Mouse (Mus musculus) MEL (cell line): ENCODE measurements around the gene Kcnh4. TPM values are rescaled to one million over a fixed set of nuclear protein-coding genes. Genes with fewer than 3 reads are reported as not detected.
A peak's percentile ranks its signal among the peaks of the same experiment; 100 is the strongest.

ENCODE experiments used
- DNase-seq: peaks from one replicate; pipeline ENCODE4 v3.0.0; 2011; ENCODE audit warnings: low read depth, low spot score
- H3K27ac ChIP-seq: 2 replicates; pipeline ENCODE4 v1.5.1; 2012; ENCODE audit warnings: low read depth, mild to moderate bottlenecking, control low read depth, low read length, moderate library complexity; ENCODE audit not compliant: control insufficient read depth
- H3K27me3 ChIP-seq, 2 experiments: fragments of 150-350 bp in 1 of 2; sonication (generic) in 1 of 2; 2 replicates each; pipeline ENCODE4 v1.6.1; 2012; ENCODE audit warnings: low read length in 2 of 2, mild to moderate bottlenecking in 2 of 2, improper control_type of control experiment in 1 of 2, moderate library complexity in 1 of 2; ENCODE audit not compliant: insufficient read depth in 2 of 2, control insufficient read depth in 1 of 2
- H3K36me3 ChIP-seq, 2 experiments: 2 replicates each; pipeline ENCODE4 v1.6.1; 2012 to 2014; ENCODE audit warnings: low read length in 2 of 2, improper control_type of control experiment in 1 of 2, inconsistent platforms in 1 of 2, mild to moderate bottlenecking in 1 of 2; ENCODE audit not compliant: insufficient read depth in 2 of 2, control insufficient read depth in 1 of 2
- H3K4me1 ChIP-seq, 2 experiments: fragments of 150-350 bp in 1 of 2; sonication (generic) in 1 of 2; 2 replicates each; pipeline ENCODE4 v1.6.1; 2012; ENCODE audit warnings: low read length in 2 of 2, improper control_type of control experiment in 1 of 2, mild to moderate bottlenecking in 1 of 2; ENCODE audit not compliant: insufficient read depth in 2 of 2, control insufficient read depth in 1 of 2
- H3K4me3 ChIP-seq, 2 experiments: fragments of 150-350 bp in 1 of 2; sonication (generic) in 1 of 2; 2 replicates each; pipeline ENCODE4 v1.5.1; 2012; ENCODE audit warnings: low read depth in 2 of 2, low read length in 2 of 2, mild to moderate bottlenecking in 2 of 2, moderate library complexity in 2 of 2, control low read depth in 1 of 2, improper control_type of control experiment in 1 of 2; ENCODE audit not compliant: control insufficient read depth in 1 of 2, insufficient read depth in 1 of 2
- H3K79me2 ChIP-seq: 2 replicates; pipeline ENCODE4 v1.6.1; 2012; ENCODE audit warnings: mild to moderate bottlenecking, low read length, moderate library complexity; ENCODE audit not compliant: control insufficient read depth, poor library complexity, insufficient read depth
- H3K9ac ChIP-seq: 2 replicates; pipeline ENCODE4 v1.6.1; 2012; ENCODE audit warnings: low read depth, mild to moderate bottlenecking, control low read depth, low read length, moderate library complexity; ENCODE audit not compliant: control insufficient read depth, poor library complexity, severe bottlenecking
- H3K9me3 ChIP-seq: fragments of 150-350 bp; sonication (generic); replicated peaks from 2 replicates; pipeline ENCODE4 v1.6.1; 2012; ENCODE audit warnings: mild to moderate bottlenecking, low read length, improper control_type of control experiment, moderate library complexity; ENCODE audit not compliant: insufficient read depth
- CHD2 ChIP-seq: IDR thresholded peaks from 2 replicates; pipeline ENCODE4 v1.6.1; 2011; ENCODE audit warnings: low read length, improper control_type of control experiment
- E2F4 ChIP-seq: IDR thresholded peaks from 2 replicates; pipeline ENCODE4 v1.6.1; 2011; ENCODE audit warnings: low read depth, low read length, improper control_type of control experiment, borderline replicate concordance
- EP300 ChIP-seq, 2 experiments: IDR thresholded peaks; 2 replicates each; pipeline ENCODE4 v1.6.1; 2011; ENCODE audit warnings: improper control_type of control experiment in 2 of 2, low read length in 2 of 2, low read depth in 1 of 2, mild to moderate bottlenecking in 1 of 2
- ETS1 ChIP-seq: IDR thresholded peaks from 2 replicates; pipeline ENCODE4 v1.6.1; 2012; ENCODE audit warnings: low read depth, mild to moderate bottlenecking, inconsistent platforms, low read length, improper control_type of control experiment, moderate library complexity
- GABPA ChIP-seq: IDR thresholded peaks from 2 replicates; pipeline ENCODE4 v1.6.1; 2012; ENCODE audit warnings: low read depth, mild to moderate bottlenecking, inconsistent platforms, low read length, improper control_type of control experiment, moderate library complexity
- GATA1 ChIP-seq: IDR thresholded peaks from 2 replicates; pipeline ENCODE4 v1.6.1; 2011; ENCODE audit warnings: low read depth, low read length, improper control_type of control experiment
- HCFC1 ChIP-seq: IDR thresholded peaks from 2 replicates; pipeline ENCODE4 v1.6.1; 2012; ENCODE audit warnings: low read depth, mild to moderate bottlenecking, inconsistent platforms, low read length, improper control_type of control experiment, moderate library complexity
- JUND ChIP-seq: IDR thresholded peaks from 2 replicates; pipeline ENCODE4 v1.6.1; 2011; ENCODE audit warnings: low read depth, mild to moderate bottlenecking, improper control_type of control experiment, low read length
- KAT2A ChIP-seq: conservative IDR thresholded peaks from 2 replicates; pipeline ENCODE4 v1.6.1; 2012; ENCODE audit warnings: low read depth, low read length, improper control_type of control experiment, inconsistent platforms
- MAX ChIP-seq: IDR thresholded peaks from 2 replicates; pipeline ENCODE4 v1.6.1; 2011; ENCODE audit warnings: low read length, improper control_type of control experiment
- MAZ ChIP-seq: IDR thresholded peaks from 2 replicates; pipeline ENCODE4 v1.6.1; 2012; ENCODE audit warnings: low read depth, mild to moderate bottlenecking, inconsistent platforms, low read length, improper control_type of control experiment
- MEF2A ChIP-seq: IDR thresholded peaks from 2 replicates; pipeline ENCODE4 v1.6.1; 2014; ENCODE audit warnings: low read depth, mild to moderate bottlenecking, inconsistent platforms, low read length, improper control_type of control experiment; ENCODE audit not compliant: poor library complexity, insufficient replicate concordance, severe bottlenecking; ENCODE audit errors: extremely low read depth
- MXI1 ChIP-seq: IDR thresholded peaks from 2 replicates; pipeline ENCODE4 v1.6.1; 2011; ENCODE audit warnings: mild to moderate bottlenecking, low read depth, low read length, improper control_type of control experiment
- MYB ChIP-seq: IDR thresholded peaks from 2 replicates; pipeline ENCODE4 v1.6.1; 2011; ENCODE audit warnings: mild to moderate bottlenecking, low read depth, low read length, improper control_type of control experiment
- MYC ChIP-seq: IDR thresholded peaks from 2 replicates; pipeline ENCODE4 v1.6.1; 2011; ENCODE audit warnings: low read depth, mild to moderate bottlenecking, low read length, improper control_type of control experiment, moderate library complexity
- NELFE ChIP-seq: IDR thresholded peaks from 2 replicates; pipeline ENCODE4 v1.6.1; 2011; ENCODE audit warnings: low read depth, low read length, improper control_type of control experiment
- NRF1 ChIP-seq: IDR thresholded peaks from 2 replicates; pipeline ENCODE4 v1.6.1; 2014; ENCODE audit warnings: low read depth, mild to moderate bottlenecking, inconsistent platforms, low read length, improper control_type of control experiment, moderate library complexity; ENCODE audit not compliant: poor library complexity, insufficient read depth, severe bottlenecking
- POLR2A ChIP-seq, 2 experiments: IDR thresholded peaks; 2 replicates each; pipeline ENCODE4 v1.6.1; 2011 to 2012; ENCODE audit warnings: low read length in 2 of 2, mild to moderate bottlenecking in 2 of 2, control low read depth in 1 of 2, improper control_type of control experiment in 1 of 2, low read depth in 1 of 2, moderate library complexity in 1 of 2; ENCODE audit not compliant: control insufficient read depth in 1 of 2, insufficient read depth in 1 of 2, poor library complexity in 1 of 2
- POLR2AphosphoS2 ChIP-seq: IDR thresholded peaks from 2 replicates; pipeline ENCODE4 v1.6.1; 2011; ENCODE audit warnings: low read length, improper control_type of control experiment
- RAD21 ChIP-seq: IDR thresholded peaks from 2 replicates; pipeline ENCODE4 v1.6.1; 2011; ENCODE audit warnings: mild to moderate bottlenecking, low read depth, low read length, improper control_type of control experiment
- SMC3 ChIP-seq: IDR thresholded peaks from 2 replicates; pipeline ENCODE4 v1.6.1; 2011; ENCODE audit warnings: low read depth, low read length, improper control_type of control experiment
- TAL1 ChIP-seq: IDR thresholded peaks from 2 replicates; pipeline ENCODE4 v1.6.1; 2012; ENCODE audit warnings: mild to moderate bottlenecking, inconsistent platforms, low read length, moderate library complexity, mixed read lengths
- TBP ChIP-seq: IDR thresholded peaks from 2 replicates; pipeline ENCODE4 v1.8.0; 2011; ENCODE audit warnings: low read depth, low read length, improper control_type of control experiment
- TCF12 ChIP-seq: IDR thresholded peaks from 2 replicates; pipeline ENCODE4 v1.6.1; 2014; ENCODE audit warnings: low read depth, mild to moderate bottlenecking, inconsistent platforms, low read length, improper control_type of control experiment, moderate library complexity
- USF1 ChIP-seq: IDR thresholded peaks from 2 replicates; pipeline ENCODE4 v1.6.1; 2014; ENCODE audit warnings: low read depth, mild to moderate bottlenecking, inconsistent platforms, low read length, improper control_type of control experiment, moderate library complexity
- USF2 ChIP-seq, 2 experiments: IDR thresholded peaks; 2 replicates each; pipeline ENCODE4 v1.6.1; 2011 to 2012; ENCODE audit warnings: improper control_type of control experiment in 2 of 2, low read length in 2 of 2, borderline replicate concordance in 1 of 2, inconsistent platforms in 1 of 2, low read depth in 1 of 2, mild to moderate bottlenecking in 1 of 2; ENCODE audit not compliant: insufficient read depth in 1 of 2
- ZKSCAN1 ChIP-seq: IDR thresholded peaks from 2 replicates; pipeline ENCODE4 v1.6.1; 2012; ENCODE audit warnings: low read depth, mild to moderate bottlenecking, inconsistent platforms, low read length, improper control_type of control experiment, moderate library complexity
- ZMIZ1 ChIP-seq: IDR thresholded peaks from 2 replicates; pipeline ENCODE4 v1.6.1; 2012; ENCODE audit warnings: low read depth, mild to moderate bottlenecking, inconsistent platforms, low read length, improper control_type of control experiment, moderate library complexity
- ZNF384 ChIP-seq: IDR thresholded peaks from 2 replicates; pipeline ENCODE4 v1.6.1; 2012; ENCODE audit warnings: low read depth, mild to moderate bottlenecking, inconsistent platforms, low read length, improper control_type of control experiment
- polyA plus RNA-seq, 2 experiments: library from polyadenylated mRNA; stranded (reverse) in 1 of 2; unstranded in 1 of 2; fragments of >175 nt in 1 of 2; fragments of >200 nt in 1 of 2; gene quantifications; 2 replicates each; pipeline versions ENCODE4 v1.2.1 to v1.2.4; 2012; ENCODE audit warnings: low replicate concordance in 2 of 2, low read depth in 1 of 2; ENCODE audit not compliant: insufficient read length in 2 of 2, insufficient read depth in 1 of 2, missing spikeins in 1 of 2
- total RNA-seq: library from RNA; depleted of rRNA; stranded (reverse); fragments of 300-350 nt; gene quantifications from 2 replicates; pipeline ENCODE4 v1.2.3, GENCODE M21; 2012

Kcnh4 gene
- total and polyA plus RNA-seq, 3 experiments = 0.04 to 0.08 TPM; not detected in 1

DNA sequence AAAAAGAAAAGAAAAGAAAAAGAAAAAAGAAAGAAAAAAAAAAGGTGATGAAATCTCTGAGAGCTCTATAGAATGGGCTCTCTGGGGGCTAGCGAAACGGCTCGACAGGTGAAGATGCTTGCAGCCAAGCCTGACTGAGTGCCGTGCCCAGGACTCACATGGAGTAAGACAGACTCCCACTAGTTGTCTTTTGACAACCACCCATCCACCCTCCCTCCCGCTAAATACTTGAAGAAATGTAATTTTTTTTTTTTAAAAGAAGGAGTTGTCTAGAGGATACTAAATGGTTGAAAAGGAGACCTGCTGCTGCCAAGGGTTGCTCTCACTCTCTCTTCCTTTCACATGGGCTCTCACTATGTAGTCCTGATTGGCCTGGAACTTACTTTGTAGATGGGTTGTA, 21.0 kb downstream of the Kcnh4 start:
- Histone ChIP-seq H3K27ac (peak overlapping the region; percentile 74; the same call in 1 of the 2 replicates), H3K9me3 (no peaks in the 10 kb centered on the region), H3K27me3 (no peaks in the 10 kb centered on the region), H3K36me3 (peaks cover 0 to 20% of the 10 kb centered on the region in 2 experiments; a peak in 3 of 4 replicates), H3K79me2 (peaks cover 40% of the 10 kb centered on the region), H3K4me3 (peak overlapping the region; percentile 61 to 74), H3K9ac (peak overlapping the region; percentile 82), H3K4me1 (peaks cover 2 to 21% of the 10 kb centered on the region in 2 experiments; a peak in 3 of 4 replicates)
- TF ChIP-seq POLR2AphosphoS2 = no peak
- TF ChIP-seq ETS1 = no peak
- TF ChIP-seq ZNF384 = peak; percentile 6; the same call in 1 of the 2 replicates
- TF ChIP-seq MAX = peak; percentile 4; the same call in 1 of the 2 replicates
- no peak for TF ChIP-seq MXI1
- TF ChIP-seq SMC3 = 0 out of 2 replicates have a peak, but pooled peaks have one; percentile 1
- DNase-seq = peak; percentile 52

DNA sequence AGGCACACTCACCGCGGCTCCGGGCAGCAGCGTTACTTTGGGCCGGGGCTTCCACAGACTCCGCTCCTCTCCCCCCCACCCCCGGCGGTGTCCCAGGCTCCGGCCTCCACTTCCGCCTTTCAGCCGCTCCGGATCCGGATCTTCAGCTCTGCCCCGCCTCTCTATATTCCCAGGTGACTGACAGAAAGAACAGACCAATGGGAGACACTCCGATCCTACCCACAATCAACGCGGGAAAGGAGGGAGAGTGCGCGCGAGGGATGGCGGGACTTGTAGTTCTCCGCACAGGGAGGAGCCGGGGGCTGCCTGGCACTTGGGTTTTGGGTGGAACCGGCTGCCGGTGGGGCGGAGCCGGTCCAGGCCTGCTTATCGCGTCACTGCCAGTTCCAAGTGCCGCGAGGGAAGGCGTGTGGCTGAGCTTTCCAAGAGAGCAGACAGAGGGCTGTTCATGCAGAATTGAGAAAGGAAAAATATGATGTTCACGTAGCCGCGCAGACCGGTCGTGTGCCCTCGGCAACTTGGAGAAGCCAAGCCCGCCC, 21.6 kb downstream of the Kcnh4 start, which contains the start of gene Rab5c:
Rab5c (minus strand) TSS at position 150 of the 539 bp plus-strand sequence.
- peak within 1 kb of the TSS; percentile 93 for H3K27ac ChIP-seq
- H3K36me3 ChIP-seq = peaks cover 0 to 24% of the 10 kb centered on the region in 2 experiments; a peak in 3 of 4 replicates
- peak; percentile 100 for DNase-seq
- H3K4me1 ChIP-seq = peaks cover 2 to 22% of the 10 kb centered on the region in 2 experiments; a peak in 3 of 4 replicates
- H3K9me3 ChIP-seq = no peaks in the 10 kb centered on the region
- no peaks in the 10 kb centered on the region for H3K27me3 ChIP-seq
- H3K79me2 ChIP-seq = peaks cover 45% of the 10 kb centered on the region
- peak within 1 kb of the TSS; percentile 62 to 96 for H3K4me3 ChIP-seq
- H3K9ac ChIP-seq = peak within 1 kb of the TSS; percentile 95
- TF ChIP-seq MXI1 = peak; percentile 89
- TF ChIP-seq EP300 (IDR thresholded peaks at IDR 0.05; ENCODE audit: low read depth in 1 of 2, low read length in 2 of 2) = peak in 1 of 2 experiments; percentile 38; a peak in 1 of 4 replicates
- peak; percentile 96 for TF ChIP-seq KAT2A
- no peak for TF ChIP-seq MYB
- no peak for TF ChIP-seq RAD21
- peak; percentile 95 for TF ChIP-seq ZMIZ1
- peak; percentile 59; the same call in 1 of the 2 replicates for TF ChIP-seq MAX
- peak; percentile 53 for TF ChIP-seq NRF1
- peak; percentile 40 for TF ChIP-seq TAL1
- no peak for TF ChIP-seq ZNF384
- peak; percentile 96 for TF ChIP-seq POLR2AphosphoS2
- no peak for TF ChIP-seq ZKSCAN1
- TF ChIP-seq JUND = no peak
- peak; percentile 96 for TF ChIP-seq E2F4
- TF ChIP-seq TCF12 = peak; percentile 74; the same call in 1 of the 2 replicates
- TF ChIP-seq SMC3 = 0 out of 2 replicates have a peak, but pooled peaks have one; percentile 5
- TF ChIP-seq NELFE = peak; percentile 87
- TF ChIP-seq MAZ = peak; percentile 81; the same call in 1 of the 2 replicates
- no peak; the same call in 1 of the 2 replicates for TF ChIP-seq MEF2A
- TF ChIP-seq USF1 = no peak; the same call in 1 of the 2 replicates
- TF ChIP-seq POLR2A (IDR thresholded peaks at IDR 0.05; ENCODE audit: control insufficient read depth in 1 of 2, insufficient read depth in 1 of 2, low read depth in 1 of 2, low read length in 2 of 2, poor library complexity in 1 of 2) = peak; percentile 61 to 97; a peak in 3 of 4 replicates
- no peak for TF ChIP-seq USF2 (IDR thresholded peaks at IDR 0.05; ENCODE audit: borderline replicate concordance in 1 of 2, insufficient read depth in 1 of 2, low read depth in 1 of 2, low read length in 2 of 2)
- TF ChIP-seq GABPA = no peak
- TF ChIP-seq GATA1 = 0 out of 2 replicates have a peak, but pooled peaks have one; percentile 46
- TF ChIP-seq HCFC1 = peak; percentile 98
- peak; percentile 98 for TF ChIP-seq CHD2
- TF ChIP-seq TBP = no peak; the same call in none of the 2 replicates
- TF ChIP-seq MYC = peak; percentile 55
